Mouse (Mus musculus) limb, embryonic 12.5 days (tissue): Measurements from ENCODE around the gene Gfm1. TPM values are rescaled to one million over a fixed set of nuclear protein-coding genes. Genes with fewer than 3 reads are reported as not detected.

Experiments
- ATAC-seq: fragments of 200-750 bp; cut with Nextera tagmentation; 2 replicates; pipeline ENCODE4 v1.8.0; 2017; ENCODE audit warnings: low read depth, moderate TSS enrichment; ENCODE audit not compliant: insufficient number of reproducible peaks, insufficient read depth, low FRiP score, low TSS enrichment
- H3K27ac ChIP-seq: fragments of 300-500 bp; sonication (generic); 2 replicates; pipeline ENCODE4 v1.5.1; 2016; ENCODE audit warnings: mild to moderate bottlenecking, moderate library complexity
- H3K27me3 ChIP-seq: fragments of 300-500 bp; sonication (generic); 2 replicates; pipeline ENCODE4 v1.6.1; 2016; ENCODE audit warnings: mild to moderate bottlenecking, moderate library complexity
- H3K36me3 ChIP-seq: fragments of 300-500 bp; sonication (generic); 2 replicates; pipeline ENCODE4 v1.6.1; 2016; ENCODE audit warnings: mild to moderate bottlenecking, moderate library complexity
- H3K4me1 ChIP-seq: fragments of 300-500 bp; sonication (generic); replicated peaks from 2 replicates; pipeline ENCODE4 v1.6.1; 2016
- H3K4me2 ChIP-seq: fragments of 300-500 bp; sonication (generic); 2 replicates; pipeline ENCODE4 v1.6.1; 2016; ENCODE audit warnings: mild to moderate bottlenecking, moderate library complexity
- H3K4me3 ChIP-seq: fragments of 300-500 bp; sonication (generic); replicated peaks from 2 replicates; pipeline ENCODE4 v1.5.1; 2016; ENCODE audit warnings: mild to moderate bottlenecking
- H3K9ac ChIP-seq: fragments of 300-500 bp; sonication (generic); replicated peaks from 2 replicates; pipeline ENCODE4 v1.6.1; 2016; ENCODE audit warnings: mild to moderate bottlenecking, moderate library complexity
- H3K9me3 ChIP-seq: fragments of 300-500 bp; sonication (generic); 2 replicates; pipeline ENCODE4 v1.6.1; 2016; ENCODE audit warnings: mild to moderate bottlenecking, moderate library complexity
- WGBS: fragments of 180-500 bp; shearing (Covaris S2); methylation state at CpG from one replicate; pipeline ENCODE4 v1.1.7; 2016; 5-methylcytosine and 5-hydroxymethylcytosine counted together
- polyA plus RNA-seq: library from polyadenylated mRNA; unstranded; fragments of >200 nt; fragmentation: Nextera tagmentation; extraction: Ambion mirVana; gene quantifications from 2 replicates; pipeline ENCODE4 v1.2.1, GENCODE M21; 2016

Gene Gfm1
- polyA plus RNA-seq, 1 experiment from 2014 or later: 46.1 TPM

DNA sequence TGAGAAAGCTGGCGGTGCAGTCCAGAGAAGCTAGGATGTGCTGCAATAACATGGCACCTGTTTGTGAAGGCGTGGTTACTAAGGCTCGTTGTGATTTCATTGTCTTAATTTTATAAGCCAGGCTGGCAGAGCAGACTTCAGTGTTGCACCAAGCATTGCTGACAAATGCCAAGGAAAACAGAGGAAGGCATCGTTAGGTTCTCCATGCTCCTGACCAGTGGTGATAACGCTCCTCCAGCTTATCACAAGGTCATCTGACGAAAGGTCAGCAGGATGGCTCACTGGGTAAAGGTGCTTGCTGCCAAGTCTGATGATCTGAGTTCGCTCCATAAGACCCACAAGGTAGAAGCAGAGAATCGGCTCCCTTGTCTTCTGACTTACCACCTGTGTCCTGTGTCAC lies 92.8 kb downstream of the Gfm1 start:
- Histone ChIP-seq H3K36me3 (no peaks in the 10 kb centered on the region), H3K9ac (no peak overlapping the region), H3K9me3 (no peaks in the 10 kb centered on the region), H3K4me3 (no peak overlapping the region), H3K4me2 (no peak overlapping the region), H3K27me3 (peaks cover 8% of the 10 kb centered on the region; the same call in 1 of the 2 replicates), H3K4me1 (peaks cover 9% of the 10 kb centered on the region; the same call in 1 of the 2 replicates), H3K27ac (no peak overlapping the region)
- 81% methylated on average over 8 of the region's 8 CpGs for WGBS
- no peak for ATAC-seq

DNA sequence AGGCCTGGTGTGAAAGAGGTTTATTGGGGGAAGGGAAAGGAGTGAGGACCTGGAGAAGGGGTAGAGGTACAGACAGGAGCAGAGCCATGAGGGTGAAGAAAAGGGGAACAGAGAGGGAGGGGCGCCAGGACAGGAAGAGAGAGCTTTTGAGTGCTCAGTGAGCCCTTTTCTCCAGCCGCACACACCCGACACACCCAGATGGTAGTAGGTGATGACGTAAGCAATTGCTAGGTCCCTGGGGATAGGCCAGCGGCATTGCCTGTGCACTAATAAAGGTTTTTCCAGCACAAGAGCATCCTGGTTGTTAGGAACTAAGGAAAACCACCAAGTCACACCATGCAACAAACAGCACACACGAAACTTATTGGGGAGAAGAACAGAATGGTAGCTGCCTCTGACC lies 94.9 kb downstream of the Gfm1 start:
- no peak overlapping the region for H3K27ac ChIP-seq
- no peaks in the 10 kb centered on the region for H3K9me3 ChIP-seq
- H3K36me3 ChIP-seq: no peaks in the 10 kb centered on the region
- no peak overlapping the region for H3K4me3 ChIP-seq
- H3K4me1 ChIP-seq: peaks cover 9% of the 10 kb centered on the region; the same call in 1 of the 2 replicates
- ATAC-seq: no peak
- H3K4me2 ChIP-seq: no peak overlapping the region
- 63% methylated on average over 6 of the region's 6 CpGs for WGBS
- no peaks in the 10 kb centered on the region for H3K27me3 ChIP-seq
- no peak overlapping the region for H3K9ac ChIP-seq

Other genes with a start within 250 kb of the Gfm1 start
- 19.6 and 21.8 TPM in 2 replicates for gene Mlf1, start 56.0 kb upstream of the Gfm1 start, polyA plus RNA-seq
- gene Gm17402, start 54.9 kb upstream of the Gfm1 start, polyA plus RNA-seq: not detected in 2 replicates
- gene Lxn, start 33.8 kb downstream of the Gfm1 start, polyA plus RNA-seq: 95.8 and 102 TPM in 2 replicates
- gene Rarres1, start 85.4 kb downstream of the Gfm1 start, polyA plus RNA-seq: 9.2 and 14.4 TPM in 2 replicates
- gene Mfsd1, start 152.6 kb downstream of the Gfm1 start, polyA plus RNA-seq: 51.5 and 52.9 TPM in 2 replicates